Mouse (Mus musculus) CH12.LX (cell line): Measurements from ENCODE around the gene Ift140. TPM values are rescaled to one million over a fixed set of nuclear protein-coding genes. Genes with fewer than 3 reads are reported as not detected.

Experiments
- DNase-seq: peaks from one replicate; pipeline ENCODE4 v3.0.0-alpha.2; 2013; ENCODE audit errors: extremely low read depth
- H3K27ac ChIP-seq: 2 replicates; pipeline ENCODE4 v1.5.1; 2012; ENCODE audit warnings: low read depth, mild to moderate bottlenecking, control low read depth, moderate library complexity; ENCODE audit not compliant: insufficient read depth
- H3K27me3 ChIP-seq: replicated peaks from 2 replicates; pipeline ENCODE3; 2012; ENCODE audit warnings: inconsistent platforms
- H3K36me3 ChIP-seq, 2 experiments: replicated peaks in 1 of 2; 2 replicates each; pipeline versions ENCODE3 to v1.6.1; 2012; ENCODE audit warnings: inconsistent platforms in 1 of 2, low read length in 1 of 2, mild to moderate bottlenecking in 1 of 2, mixed read lengths in 1 of 2, moderate library complexity in 1 of 2; ENCODE audit not compliant: control insufficient read depth in 1 of 2, insufficient read depth in 1 of 2
- H3K4me1 ChIP-seq, 2 experiments: 2 replicates each; pipeline ENCODE4 v1.6.1; 2012; ENCODE audit warnings: inconsistent platforms in 1 of 2, moderate library complexity in 1 of 2; ENCODE audit not compliant: insufficient read depth in 2 of 2, control insufficient read depth in 1 of 2
- H3K4me2 ChIP-seq: 2 replicates; pipeline ENCODE4 v1.6.1; 2012; ENCODE audit warnings: low read depth, mild to moderate bottlenecking, control low read depth; ENCODE audit not compliant: poor library complexity, insufficient read depth, severe bottlenecking
- H3K4me3 ChIP-seq, 3 experiments: fragments of 150-350 bp in 1 of 3; sonication (generic) in 1 of 3; replicated peaks in 1 of 3; 2 replicates each; pipeline versions ENCODE3 to v1.5.1; 2011 to 2012; ENCODE audit warnings: low read depth in 2 of 3, low read length in 2 of 3, mild to moderate bottlenecking in 2 of 3, moderate library complexity in 2 of 3, control low read depth in 1 of 3, improper control_type of control experiment in 1 of 3, inconsistent platforms in 1 of 3, mixed read lengths in 1 of 3; ENCODE audit not compliant: poor library complexity in 1 of 3
- H3K79me2 ChIP-seq: replicated peaks from 2 replicates; pipeline ENCODE4 v1.6.1; 2012; ENCODE audit warnings: mild to moderate bottlenecking, moderate library complexity; ENCODE audit not compliant: control insufficient read depth, poor library complexity, insufficient read depth, severe bottlenecking; ENCODE audit errors: extremely low read depth
- H3K9ac ChIP-seq: 2 replicates; pipeline ENCODE4 v1.6.1; 2012; ENCODE audit warnings: low read depth, mild to moderate bottlenecking, control low read depth, moderate library complexity; ENCODE audit not compliant: insufficient read depth
- H3K9me3 ChIP-seq: replicated peaks from 2 replicates; pipeline ENCODE3; 2012; ENCODE audit warnings: low read length, inconsistent platforms, mixed read lengths
- BHLHE40 ChIP-seq: IDR thresholded peaks from 2 replicates; pipeline ENCODE4 v1.6.1; 2011; ENCODE audit warnings: mild to moderate bottlenecking, low read depth, low read length, improper control_type of control experiment
- CHD1 ChIP-seq: IDR thresholded peaks from 2 replicates; pipeline ENCODE4 v1.6.1; 2012; ENCODE audit warnings: low read depth, low read length, improper control_type of control experiment, inconsistent platforms
- CHD2 ChIP-seq: IDR thresholded peaks from 2 replicates; pipeline ENCODE4 v1.6.1; 2011; ENCODE audit warnings: low read length, improper control_type of control experiment
- CTCF ChIP-seq, 2 experiments: IDR thresholded peaks in 1 of 2; conservative IDR thresholded peaks in 1 of 2; 2 replicates each; pipeline ENCODE4 v1.5.1; 2011 to 2012; ENCODE audit warnings: low read depth in 2 of 2, low read length in 2 of 2, improper control_type of control experiment in 1 of 2, inconsistent platforms in 1 of 2, mild to moderate bottlenecking in 1 of 2, moderate library complexity in 1 of 2
- E2F4 ChIP-seq: IDR thresholded peaks from 2 replicates; pipeline ENCODE4 v1.6.1; 2011; ENCODE audit warnings: low read depth, low read length, improper control_type of control experiment; ENCODE audit not compliant: insufficient replicate concordance
- ETS1 ChIP-seq: conservative IDR thresholded peaks from 2 replicates; pipeline ENCODE4 v1.6.1; 2012; ENCODE audit warnings: low read depth, mild to moderate bottlenecking, inconsistent platforms, low read length, improper control_type of control experiment, moderate library complexity
- GABPA ChIP-seq: IDR thresholded peaks from 2 replicates; pipeline ENCODE4 v1.6.1; 2012; ENCODE audit warnings: low read depth, low read length, improper control_type of control experiment, inconsistent platforms; ENCODE audit not compliant: insufficient replicate concordance
- HCFC1 ChIP-seq: IDR thresholded peaks from 2 replicates; pipeline ENCODE4 v1.6.1; 2012; ENCODE audit warnings: low read depth, mild to moderate bottlenecking, inconsistent platforms, low read length, improper control_type of control experiment
- IRF4 ChIP-seq: IDR thresholded peaks from 2 replicates; pipeline ENCODE4 v1.6.1; 2014; ENCODE audit warnings: low read depth, mild to moderate bottlenecking, inconsistent platforms, low read length, improper control_type of control experiment
- JUND ChIP-seq: conservative IDR thresholded peaks from 2 replicates; pipeline ENCODE4 v1.6.1; 2011; ENCODE audit warnings: low read depth, low read length, improper control_type of control experiment
- KAT2A ChIP-seq: IDR thresholded peaks from 2 replicates; pipeline ENCODE4 v1.6.1; 2012; ENCODE audit warnings: low read length, improper control_type of control experiment, inconsistent platforms; ENCODE audit not compliant: insufficient replicate concordance
- MAFK ChIP-seq: IDR thresholded peaks from 2 replicates; pipeline ENCODE4 v1.6.1; 2011; ENCODE audit warnings: low read length, improper control_type of control experiment; ENCODE audit not compliant: insufficient replicate concordance
- MAX ChIP-seq: IDR thresholded peaks from 2 replicates; pipeline ENCODE4 v1.6.1; 2011; ENCODE audit warnings: low read length, improper control_type of control experiment
- MEF2A ChIP-seq: IDR thresholded peaks from 2 replicates; pipeline ENCODE4 v1.6.1; 2014; ENCODE audit warnings: low read depth, mild to moderate bottlenecking, inconsistent platforms, low read length, improper control_type of control experiment, borderline replicate concordance
- NRF1 ChIP-seq: IDR thresholded peaks from 2 replicates; pipeline ENCODE4 v1.6.1; 2014; ENCODE audit warnings: low read depth, mild to moderate bottlenecking, inconsistent platforms, low read length, improper control_type of control experiment, moderate library complexity
- POLR2A ChIP-seq: IDR thresholded peaks from 2 replicates; pipeline ENCODE4 v1.6.1; 2011; ENCODE audit warnings: low read depth, mild to moderate bottlenecking, improper control_type of control experiment, low read length
- POLR2AphosphoS2 ChIP-seq: IDR thresholded peaks from 2 replicates; pipeline ENCODE4 v1.6.1; 2011; ENCODE audit warnings: low read depth, low read length, improper control_type of control experiment
- RAD21 ChIP-seq: IDR thresholded peaks from 2 replicates; pipeline ENCODE4 v1.6.1; 2011; ENCODE audit warnings: low read depth, mild to moderate bottlenecking, low read length, improper control_type of control experiment, moderate library complexity
- RCOR1 ChIP-seq: conservative IDR thresholded peaks from 2 replicates; pipeline ENCODE4 v1.6.1; 2012; ENCODE audit warnings: low read depth, mild to moderate bottlenecking, inconsistent platforms, low read length, improper control_type of control experiment
- TBP ChIP-seq: conservative IDR thresholded peaks from 2 replicates; pipeline ENCODE4 v1.6.1; 2011; ENCODE audit warnings: low read depth, low read length, improper control_type of control experiment
- TCF12 ChIP-seq: IDR thresholded peaks from 2 replicates; pipeline ENCODE4 v1.6.1; 2014; ENCODE audit warnings: low read depth, mild to moderate bottlenecking, inconsistent platforms, low read length, improper control_type of control experiment
- UBTF ChIP-seq: IDR thresholded peaks from 2 replicates; pipeline ENCODE4 v1.6.1; 2012; ENCODE audit warnings: low read depth, mild to moderate bottlenecking, inconsistent platforms, low read length, improper control_type of control experiment, moderate library complexity
- USF1 ChIP-seq: IDR thresholded peaks from 2 replicates; pipeline ENCODE4 v1.6.1; 2014; ENCODE audit warnings: low read depth, mild to moderate bottlenecking, inconsistent platforms, low read length, improper control_type of control experiment
- USF2 ChIP-seq: conservative IDR thresholded peaks from 2 replicates; pipeline ENCODE4 v1.6.1; 2011; ENCODE audit warnings: low read depth, low read length, improper control_type of control experiment
- ZKSCAN1 ChIP-seq: IDR thresholded peaks from 2 replicates; pipeline ENCODE4 v1.6.1; 2012; ENCODE audit warnings: low read depth, inconsistent platforms, low read length, improper control_type of control experiment, borderline replicate concordance
- ZNF384 ChIP-seq: IDR thresholded peaks from 2 replicates; pipeline ENCODE4 v1.6.1; 2012; ENCODE audit warnings: low read depth, low read length, improper control_type of control experiment, inconsistent platforms
- dilution Hi-C: fragments of 300-500 bp; cut with MboI; formaldehyde crosslinking; loops from 2 replicates; pipeline ENCODE4 v1.14.3; 2020; ENCODE audit warnings: low sequenced_read_pairs; ENCODE audit not compliant: extremely low pct_unique_long_range_greater_than_20kb, extremely low pct_ligation_motif_present
- in situ Hi-C: fragments of 300-500 bp; cut with MboI; formaldehyde crosslinking; loops from 3 replicates; pipeline ENCODE4 v1.14.3; 2019; ENCODE audit warnings: low sequenced_read_pairs, low pct_ligation_motif_present, low pct_unique_long_range_greater_than_20kb, mixed read lengths
- polyA plus RNA-seq: library from polyadenylated mRNA; unstranded; fragments of >175 nt; gene quantifications from 2 replicates; pipeline ENCODE4 v1.2.1, GENCODE M21; 2012; ENCODE audit warnings: low read depth; ENCODE audit not compliant: insufficient read length
- total RNA-seq, 2 experiments: library from RNA; depleted of rRNA; stranded (reverse); fragments of 300-350 nt in 1 of 2; fragments of >200 nt in 1 of 2; gene quantifications; 2 replicates each; pipeline ENCODE4 v1.2.3; 2012 to 2014

Ift140 gene
- total and polyA plus RNA-seq, 3 experiments = 24.4 to 34.8 (median 26.4) TPM

GRCm38 (mm10) chr17:25089158-25089557 lies 73.3 kb downstream of the Ift140 start:
- Histone ChIP-seq H3K27me3 (no peaks in the 10 kb centered on the region), H3K4me3 (no peak overlapping the region), H3K4me1 (peaks cover 0 to 3% of the 10 kb centered on the region in 2 experiments; a peak in 2 of 4 replicates), H3K27ac (no peak overlapping the region), H3K9me3 (no peaks in the 10 kb centered on the region), H3K36me3 (peaks cover 34 to 94% of the 10 kb centered on the region in 2 experiments), H3K9ac (no peak overlapping the region), H3K79me2 (no peaks in the 10 kb centered on the region)
- in situ Hi-C loops = no loop called here
- DNase-seq = no peak
- TF ChIP-seq CTCF (conservative IDR thresholded peaks at IDR 0.05 in 1 of 2, IDR thresholded peaks at IDR 0.05 in 1 of 2; ENCODE audit: low read depth in 2 of 2, low read length in 2 of 2) = no peak
- TF ChIP-seq CHD1 = no peak
- no peak for TF ChIP-seq TCF12
- no peak for TF ChIP-seq GABPA
- no peak for TF ChIP-seq NRF1
- TF ChIP-seq ETS1 = no peak
- TF ChIP-seq USF1 = no peak
- no peak for TF ChIP-seq IRF4
- TF ChIP-seq ZKSCAN1 = no peak
- no peak for TF ChIP-seq E2F4
- TF ChIP-seq RCOR1 = no peak
- TF ChIP-seq POLR2AphosphoS2 = no peak
- TF ChIP-seq UBTF = no peak
- no peak for TF ChIP-seq POLR2A
- TF ChIP-seq ZNF384 = no peak
- TF ChIP-seq KAT2A = no peak
- TF ChIP-seq MAX = no peak
- TF ChIP-seq JUND = no peak
- TF ChIP-seq, all 38 proteins: peak for 0
- dilution Hi-C loops = no loop called here
- H3K4me2 ChIP-seq = no peak overlapping the region

GRCm38 (mm10) chr17:25090450-25090849 lies 74.6 kb downstream of the Ift140 start:
- no peak for TF ChIP-seq BHLHE40
- no peak for TF ChIP-seq E2F4
- TF ChIP-seq MAFK = no peak
- no peak for TF ChIP-seq TCF12
- no peak for TF ChIP-seq USF2
- TF ChIP-seq TBP = no peak
- no peak for TF ChIP-seq HCFC1
- TF ChIP-seq CHD2 = no peak
- no peak for TF ChIP-seq POLR2AphosphoS2
- TF ChIP-seq MEF2A = no peak
- no peak for TF ChIP-seq RAD21
- TF ChIP-seq USF1 = no peak
- TF ChIP-seq CHD1 = no peak
- Histone ChIP-seq H3K9ac (no peak overlapping the region), H3K4me3 (no peak overlapping the region), H3K4me2 (no peak overlapping the region), H3K27ac (no peak overlapping the region), H3K27me3 (no peaks in the 10 kb centered on the region), H3K9me3 (no peaks in the 10 kb centered on the region), H3K4me1 (peaks cover 0 to 3% of the 10 kb centered on the region in 2 experiments; a peak in 2 of 4 replicates), H3K79me2 (no peaks in the 10 kb centered on the region), H3K36me3 (peaks cover 38 to 94% of the 10 kb centered on the region in 2 experiments)
- DNase-seq = no peak
- in situ Hi-C loops (no loop called here), dilution Hi-C loops (no loop called here)
